Mouse (Mus musculus): ENCODE measurements around the gene Dgkh.

- TF ChIP-seq CTCF (IDR thresholded peaks at IDR 0.05; ENCODE audit: low read depth) (no peak), EP300 (IDR thresholded peaks at IDR 0.05; ENCODE audit: low read depth) (no peak)
Measured at GRCm38 (mm10) chr14:78770457-78770856, 37.9 kb upstream of the Dgkh start.

Data from liver, postnatal 0 days (tissue).